Mouse (Mus musculus) forebrain, embryonic 10.5 days (tissue): ENCODE data around the gene Rnpc3. TPM values are rescaled to one million over a fixed set of nuclear protein-coding genes. Genes with fewer than 3 reads are reported as not detected.
A peak's percentile ranks its signal among the peaks of the same experiment; 100 is the strongest.
"Not testable (repeated sequence)": the region's sequence is repeated elsewhere in the genome, so short reads cannot be mapped to it uniquely, and the experiment has no call there.

Source experiments
- DNase-seq: peaks from one replicate; pipeline ENCODE4 v3.0.0-alpha.2; 2017; ENCODE audit warnings: low spot score; ENCODE audit errors: extremely low spot score
- H3K27ac ChIP-seq: fragments of 300-500 bp; sonication (generic); 2 replicates; pipeline ENCODE4 v1.5.1; 2016; ENCODE audit warnings: mild to moderate bottlenecking
- H3K27me3 ChIP-seq: fragments of 300-500 bp; sonication (generic); 2 replicates; pipeline ENCODE4 v1.6.1; 2016; ENCODE audit warnings: mild to moderate bottlenecking; ENCODE audit not compliant: poor library complexity, severe bottlenecking
- H3K36me3 ChIP-seq: fragments of 300-500 bp; sonication (generic); replicated peaks from 2 replicates; pipeline ENCODE4 v1.6.1; 2016; ENCODE audit warnings: mild to moderate bottlenecking, moderate library complexity
- H3K4me1 ChIP-seq: fragments of 300-500 bp; sonication (generic); 2 replicates; pipeline ENCODE4 v1.6.1; 2016
- H3K4me3 ChIP-seq: fragments of 300-500 bp; sonication (generic); 2 replicates; pipeline ENCODE4 v1.5.1; 2016; ENCODE audit warnings: mild to moderate bottlenecking, moderate library complexity
- H3K9me3 ChIP-seq: fragments of 300-500 bp; sonication (generic); 2 replicates; pipeline ENCODE4 v1.6.1; 2016; ENCODE audit warnings: mild to moderate bottlenecking, moderate library complexity
- whole genome bisulfite sequencing: fragments of 180-500 bp; shearing (Covaris S2); methylation state at CpG from one replicate; pipeline ENCODE4 v1.1.7; 2016; 5-methylcytosine and 5-hydroxymethylcytosine counted together
- polyA plus RNA-seq: library from polyadenylated mRNA; unstranded; fragments of >200 nt; fragmentation: Nextera tagmentation; extraction: Ambion mirVana; gene quantifications from 2 replicates; pipeline ENCODE4 v1.2.1, GENCODE M21; 2016

Rnpc3 gene
- 34.3 and 37.4 TPM in 2 replicates for polyA plus RNA-seq

- Histone ChIP-seq H3K4me1 (peaks cover 7% of the 10 kb centered on the region), H3K27me3 (no peaks in the 10 kb centered on the region), H3K27ac (peak within 1 kb of the TSS; percentile 98), H3K36me3 (peaks cover 28% of the 10 kb centered on the region), H3K4me3 (peak within 1 kb of the TSS; percentile 80), H3K9me3 (no peaks in the 10 kb centered on the region)
- peak; percentile 93 for DNase-seq
- under 1% methylated on average over 70 of the region's 70 CpGs for WGBS
Measured at GRCm38 (mm10) chr3:113629606-113630359, at the start of gene Rnpc3. Gene Rnpc3, minus strand, starts transcription at chr3:113630149.

DNA sequence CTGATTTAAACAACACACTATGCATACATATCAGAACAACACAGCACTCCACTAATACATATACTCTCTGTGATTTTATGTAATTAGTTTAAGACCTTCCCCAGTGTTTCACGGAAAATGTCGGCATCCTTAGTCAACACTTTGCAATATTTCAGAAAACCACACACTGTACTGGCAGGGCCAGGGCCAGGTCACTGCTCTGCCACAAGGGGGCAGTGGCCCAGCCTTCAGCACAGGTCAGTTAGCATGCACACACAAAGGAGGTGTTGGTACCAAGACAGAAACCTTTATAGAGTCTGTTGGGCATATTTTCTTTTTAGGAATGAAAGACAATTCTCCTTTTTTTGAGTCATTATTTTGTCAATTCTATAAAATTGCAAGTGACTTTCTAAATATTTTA lies 27.0 kb upstream of the Rnpc3 start:
- Histone ChIP-seq H3K27ac (no peak overlapping the region), H3K36me3 (no peaks in the 10 kb centered on the region), H3K4me3 (no peak overlapping the region), H3K27me3 (no peaks in the 10 kb centered on the region), H3K9me3 (no peaks in the 10 kb centered on the region), H3K4me1 (no peaks in the 10 kb centered on the region)
- DNase-seq = peak; percentile 33
- WGBS = 65% methylated on average over 2 of the region's 2 CpGs

DNA sequence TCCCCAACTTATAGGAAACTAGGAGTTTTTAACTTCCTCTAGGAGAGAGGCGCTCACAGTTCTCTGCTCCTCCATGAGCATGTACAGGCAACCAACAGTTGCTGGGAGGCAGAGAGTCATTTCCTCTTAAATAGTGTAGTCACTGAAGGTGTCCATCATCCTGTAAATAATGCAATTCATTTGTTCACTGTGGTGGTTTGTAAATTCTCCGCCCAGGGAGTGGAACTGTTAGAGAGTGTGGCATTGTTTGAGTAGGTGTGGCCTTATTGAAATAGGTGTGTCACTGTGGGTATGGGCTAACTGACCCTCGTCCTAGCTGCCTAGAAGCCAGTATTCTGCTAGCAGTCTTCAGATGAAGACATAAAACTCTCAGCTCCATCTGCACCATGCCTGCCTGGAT lies 24.4 kb upstream of the Rnpc3 start:
- Histone ChIP-seq H3K36me3 (no peaks in the 10 kb centered on the region), H3K4me3 (no peak overlapping the region), H3K27ac (no peak overlapping the region), H3K27me3 (no peaks in the 10 kb centered on the region), H3K9me3 (no peaks in the 10 kb centered on the region), H3K4me1 (no peaks in the 10 kb centered on the region)
- DNase-seq = no peak
- 84% methylated on average over 3 of the region's 3 CpGs for WGBS

DNA sequence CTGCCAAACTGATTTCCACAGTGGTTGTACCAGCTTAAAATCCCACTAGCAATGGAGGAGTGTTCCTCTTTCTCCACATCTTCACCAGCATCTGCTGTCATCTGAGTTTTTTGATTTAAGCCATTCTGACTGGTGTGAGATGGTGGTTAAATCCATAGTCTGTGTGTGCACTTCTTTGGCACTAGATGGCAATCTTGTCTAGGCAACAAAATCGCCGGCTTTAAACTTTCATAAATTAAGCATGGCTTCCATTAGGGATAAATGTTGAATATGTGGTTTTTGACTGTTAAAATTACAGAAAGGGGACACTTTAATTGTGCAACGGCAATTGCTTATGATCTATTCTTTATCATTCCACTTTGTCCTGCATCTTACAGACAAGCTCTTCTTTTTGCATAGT lies 21.4 kb upstream of the Rnpc3 start:
- H3K4me1 ChIP-seq, H3K4me3 ChIP-seq, H3K9me3 ChIP-seq, DNase-seq, H3K27me3 ChIP-seq, H3K36me3 ChIP-seq, H3K27ac ChIP-seq: not testable (repeated sequence)
- WGBS = 59% methylated on average over 3 of the region's 3 CpGs

- no peaks in the 10 kb centered on the region for H3K27me3 ChIP-seq
- H3K9me3 ChIP-seq = no peaks in the 10 kb centered on the region
- no peaks in the 10 kb centered on the region for H3K4me1 ChIP-seq
- DNase-seq = no peak
- 92% methylated on average over 1 of the region's 1 CpGs for WGBS
- no peaks in the 10 kb centered on the region for H3K36me3 ChIP-seq
- H3K4me3 ChIP-seq = no peak overlapping the region
- H3K27ac ChIP-seq = no peak overlapping the region
Measured at GRCm38 (mm10) chr3:113639545-113639944, 9.6 kb upstream of the Rnpc3 start.

DNA sequence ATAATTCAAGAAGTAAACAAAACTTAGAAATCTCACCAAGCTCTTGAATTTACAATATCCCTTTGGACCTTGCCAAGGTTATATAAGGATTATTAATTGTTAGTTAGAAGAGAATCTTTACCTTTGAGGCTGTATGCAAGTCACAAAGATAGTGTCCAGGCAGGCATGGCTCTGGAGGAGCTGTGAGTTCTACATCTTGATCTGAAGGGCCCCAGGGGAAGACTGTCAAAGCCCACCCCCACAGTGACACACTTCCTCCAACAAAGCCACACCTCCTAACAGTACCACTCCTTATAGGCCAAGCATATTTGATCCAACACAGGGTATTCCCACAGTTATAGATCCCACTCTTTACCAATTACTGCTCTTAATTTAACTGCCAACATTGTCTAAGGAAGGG lies 4.3 kb upstream of the Rnpc3 start:
- Histone ChIP-seq H3K27ac (no peak overlapping the region), H3K9me3 (no peaks in the 10 kb centered on the region), H3K36me3 (no peaks in the 10 kb centered on the region), H3K4me1 (peaks cover 7% of the 10 kb centered on the region), H3K27me3 (no peaks in the 10 kb centered on the region), H3K4me3 (no peak overlapping the region)
- no peak for DNase-seq

DNA sequence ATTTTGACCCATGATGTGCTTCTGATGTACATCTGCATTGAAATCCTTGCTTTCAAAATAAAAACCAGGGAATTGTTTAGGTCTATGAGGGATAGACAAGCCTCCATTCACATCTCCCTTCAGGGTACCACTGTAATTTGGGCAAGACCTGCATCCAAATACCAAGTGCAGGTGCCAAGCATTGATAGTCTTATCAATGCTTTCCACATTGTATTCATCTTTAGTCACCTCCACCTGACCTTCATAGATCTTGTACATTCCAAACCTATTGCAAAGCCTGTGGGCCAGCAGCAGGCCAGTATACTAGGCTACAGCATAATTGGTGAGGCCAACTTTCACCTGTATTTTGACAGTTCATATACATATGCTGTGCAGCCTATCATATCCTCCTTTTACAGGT lies 1.7 kb upstream of the Rnpc3 start:
- no peaks in the 10 kb centered on the region for H3K27me3 ChIP-seq
- H3K36me3 ChIP-seq = peaks cover 15% of the 10 kb centered on the region
- H3K4me1 ChIP-seq = peaks cover 7% of the 10 kb centered on the region
- H3K4me3 ChIP-seq = no peak overlapping the region
- no peak for DNase-seq
- H3K9me3 ChIP-seq = no peaks in the 10 kb centered on the region
- H3K27ac ChIP-seq = no peak overlapping the region

- WGBS = 21% methylated on average over 13 of the region's 13 CpGs
- Histone ChIP-seq H3K9me3 (no peaks in the 10 kb centered on the region), H3K36me3 (peaks cover 23% of the 10 kb centered on the region), H3K27ac (peak overlapping the region; percentile 98), H3K4me1 (peaks cover 7% of the 10 kb centered on the region), H3K27me3 (no peaks in the 10 kb centered on the region), H3K4me3 (peak overlapping the region; percentile 80)
- DNase-seq = no peak
Measured at GRCm38 (mm10) chr3:113630564-113630963, 615 bp upstream of the Rnpc3 start.

- DNase-seq = no peak
- Histone ChIP-seq H3K36me3 (peaks cover 83% of the 10 kb centered on the region), H3K27me3 (no peaks in the 10 kb centered on the region), H3K9me3 (no peaks in the 10 kb centered on the region), H3K27ac (no peak within 1 kb of the TSS), H3K4me3 (no peak within 1 kb of the TSS), H3K4me1 (no peaks in the 10 kb centered on the region)
- WGBS = 92% methylated on average over 2 of the region's 2 CpGs
Measured at GRCm38 (mm10) chr3:113606599-113606998, 23.4 kb downstream of the Rnpc3 start, which contains the start of gene Amy1. Gene Amy1, minus strand, starts transcription at chr3:113606699.

DNA sequence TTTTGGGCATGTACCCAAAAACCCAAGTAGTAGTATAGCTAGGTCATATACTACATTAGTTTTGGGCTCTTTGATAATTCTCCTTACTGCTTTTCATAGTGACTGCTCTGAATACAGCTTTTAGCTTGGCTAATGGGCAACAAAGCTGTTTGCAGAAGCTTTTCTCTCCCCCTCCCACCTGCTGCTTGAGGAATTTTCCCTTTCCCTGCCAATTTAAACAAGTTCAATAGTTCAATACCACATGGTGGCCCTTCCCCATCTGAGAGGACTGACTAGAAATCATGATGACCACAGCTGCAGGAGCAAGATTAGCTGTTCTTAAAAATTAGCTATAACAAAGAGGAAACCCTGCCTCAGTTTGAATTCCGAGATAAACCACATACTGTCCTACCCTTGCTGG lies 39.1 kb downstream of the Rnpc3 start:
- H3K4me1 ChIP-seq = peaks cover 13% of the 10 kb centered on the region
- peaks cover 12% of the 10 kb centered on the region for H3K36me3 ChIP-seq
- H3K27ac ChIP-seq = no peak overlapping the region
- WGBS = 56% methylated on average over 1 of the region's 1 CpGs
- H3K27me3 ChIP-seq = no peaks in the 10 kb centered on the region
- H3K9me3 ChIP-seq = no peaks in the 10 kb centered on the region
- no peak for DNase-seq
- no peak overlapping the region for H3K4me3 ChIP-seq

DNA sequence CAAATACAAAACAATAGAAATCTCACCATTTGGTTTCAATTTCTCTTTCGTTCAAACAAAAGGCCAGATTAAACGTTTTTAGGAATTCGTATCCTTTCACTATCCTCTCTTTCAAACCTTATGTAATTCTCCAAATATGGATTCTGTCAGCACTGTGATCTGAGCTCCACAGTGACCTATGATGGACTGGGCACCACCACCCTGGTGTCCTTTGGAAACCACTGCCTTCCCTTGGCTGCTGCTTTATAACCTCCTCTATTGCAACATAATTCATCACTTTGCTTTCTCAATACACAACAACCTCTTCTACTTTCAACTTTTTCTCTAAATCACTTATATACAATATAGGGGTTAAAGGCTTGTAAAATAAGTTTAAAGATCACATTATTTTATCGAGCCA lies 55.4 kb downstream of the Rnpc3 start:
- Histone ChIP-seq H3K27ac (no peak overlapping the region), H3K9me3 (no peaks in the 10 kb centered on the region), H3K27me3 (no peaks in the 10 kb centered on the region), H3K4me1 (no peaks in the 10 kb centered on the region), H3K4me3 (no peak overlapping the region), H3K36me3 (no peaks in the 10 kb centered on the region)
- DNase-seq = no peak
- 84% methylated on average over 4 of the region's 4 CpGs for WGBS

GRCm38 (mm10) chr3:113574138-113574537 lies 55.8 kb downstream of the Rnpc3 start:
- H3K9me3 ChIP-seq = no peaks in the 10 kb centered on the region
- H3K27ac ChIP-seq = no peak overlapping the region
- no peaks in the 10 kb centered on the region for H3K4me1 ChIP-seq
- no peaks in the 10 kb centered on the region for H3K36me3 ChIP-seq
- no peak overlapping the region for H3K4me3 ChIP-seq
- WGBS = 89% methylated on average over 2 of the region's 2 CpGs
- H3K27me3 ChIP-seq = no peaks in the 10 kb centered on the region
- DNase-seq = no peak

DNA sequence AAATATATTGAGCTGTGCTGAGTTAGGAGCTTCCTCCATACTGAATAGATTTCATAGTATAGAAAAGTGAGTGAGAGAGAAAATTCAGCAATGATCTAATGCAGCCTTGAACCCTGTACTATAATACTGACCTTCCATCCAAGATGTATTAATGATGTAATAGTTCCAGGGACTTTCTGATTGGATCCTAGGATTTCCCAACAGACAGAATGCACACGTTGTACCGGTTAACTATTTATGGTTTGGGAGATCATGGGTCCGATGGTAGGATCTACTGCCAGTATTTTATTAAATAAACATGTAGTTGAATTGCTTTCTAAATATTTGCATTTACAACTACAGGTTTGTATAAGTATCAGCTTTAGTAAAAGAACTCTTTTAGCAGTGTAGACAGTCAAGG lies 57.8 kb downstream of the Rnpc3 start:
- no peak for DNase-seq
- Histone ChIP-seq H3K4me3 (no peak overlapping the region), H3K9me3 (peaks cover 4% of the 10 kb centered on the region; the same call in 1 of the 2 replicates), H3K4me1 (no peaks in the 10 kb centered on the region), H3K27me3 (no peaks in the 10 kb centered on the region), H3K27ac (no peak overlapping the region), H3K36me3 (no peaks in the 10 kb centered on the region)
- 95% methylated on average over 3 of the region's 3 CpGs for WGBS
